Mouse (Mus musculus): ENCODE data around the gene Cops2.

The Cops2 gene

GRCm38 (mm10) chr2:125781978-125782718 is 76.8 kb downstream of the Cops2 start:
- no peak for DNase-seq (ENCODE audit: low spot score in 2 of 2)

GRCm38 (mm10) chr2:125781006-125781405 is 77.9 kb downstream of the Cops2 start:
- DNase-seq (ENCODE audit: low spot score in 2 of 2): no peak
